Mouse (Mus musculus): Measurements from ENCODE around the gene Rfxank.

Gene Rfxank

DNA sequence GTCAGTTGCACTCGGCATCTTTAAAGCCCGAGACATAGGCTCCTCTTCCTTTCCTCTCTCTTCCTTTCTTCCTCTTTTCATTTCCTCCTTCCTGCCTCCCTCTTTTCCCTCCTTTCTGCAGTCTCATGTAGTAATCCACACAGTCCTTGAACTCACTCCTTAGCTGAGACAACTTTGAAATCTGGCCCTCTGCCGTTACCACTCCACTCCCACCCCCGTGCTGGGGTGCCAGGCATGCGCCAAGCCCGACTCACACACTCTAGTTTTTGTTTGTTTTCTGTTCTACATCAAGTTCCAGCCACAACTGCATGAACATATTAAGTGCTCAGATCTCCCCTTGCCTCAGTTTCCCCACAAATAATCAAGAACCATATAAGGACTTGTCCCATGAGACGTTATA is 34.0 kb downstream of the Rfxank start:
- in situ Hi-C loops (cut with MboI), result no loop called here

- in situ Hi-C loops (cut with MboI), result no loop called here
Observed at GRCm38 (mm10) chr8:70104506-70104905, 34.4 kb downstream of the Rfxank start.

DNA sequence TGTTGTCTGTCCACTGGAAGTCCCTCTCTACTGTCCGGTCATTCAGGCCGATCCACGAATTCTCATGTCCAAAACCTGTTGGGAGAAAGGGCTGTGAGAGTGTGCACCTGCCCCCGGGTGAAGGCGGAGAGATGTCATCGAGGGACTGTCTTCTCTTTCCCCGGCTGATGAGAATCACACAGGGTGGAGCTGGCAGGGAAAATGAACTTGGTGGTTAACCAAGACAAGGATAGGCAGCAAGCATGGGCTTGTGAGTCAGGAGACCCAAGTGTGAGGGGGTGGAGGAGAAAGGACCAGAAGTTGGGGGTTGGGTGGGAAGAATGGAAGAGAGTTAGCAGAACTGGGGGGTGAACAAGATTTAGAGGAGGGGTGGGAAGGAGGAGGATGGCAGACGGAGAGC is 38.7 kb downstream of the Rfxank start:
- in situ Hi-C loops (cut with MboI), result no loop called here

GRCm38 (mm10) chr8:70099276-70099675 is 39.7 kb downstream of the Rfxank start:
- in situ Hi-C loops (cut with MboI), result no loop called here

DNA sequence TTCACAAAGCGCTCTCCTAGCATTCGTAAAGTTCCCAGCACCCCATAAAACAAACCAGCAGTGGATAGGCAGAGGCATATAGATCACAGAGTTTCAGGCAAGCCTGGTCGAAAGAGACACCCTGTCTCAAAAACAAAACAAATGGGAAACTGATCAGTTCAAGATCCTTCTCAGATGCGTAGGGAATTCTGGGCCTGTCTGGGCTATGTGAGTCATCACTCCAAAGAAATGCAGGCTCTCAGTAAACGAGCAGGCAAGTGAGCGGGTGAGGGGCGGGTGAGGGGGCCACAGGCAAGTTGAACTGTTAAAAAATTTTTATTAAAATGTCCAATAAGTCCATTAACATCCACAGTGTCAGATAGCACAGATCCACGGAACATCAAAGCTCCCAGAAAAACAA is 46.2 kb downstream of the Rfxank start:
- in situ Hi-C loops (cut with MboI), result no loop called here

DNA sequence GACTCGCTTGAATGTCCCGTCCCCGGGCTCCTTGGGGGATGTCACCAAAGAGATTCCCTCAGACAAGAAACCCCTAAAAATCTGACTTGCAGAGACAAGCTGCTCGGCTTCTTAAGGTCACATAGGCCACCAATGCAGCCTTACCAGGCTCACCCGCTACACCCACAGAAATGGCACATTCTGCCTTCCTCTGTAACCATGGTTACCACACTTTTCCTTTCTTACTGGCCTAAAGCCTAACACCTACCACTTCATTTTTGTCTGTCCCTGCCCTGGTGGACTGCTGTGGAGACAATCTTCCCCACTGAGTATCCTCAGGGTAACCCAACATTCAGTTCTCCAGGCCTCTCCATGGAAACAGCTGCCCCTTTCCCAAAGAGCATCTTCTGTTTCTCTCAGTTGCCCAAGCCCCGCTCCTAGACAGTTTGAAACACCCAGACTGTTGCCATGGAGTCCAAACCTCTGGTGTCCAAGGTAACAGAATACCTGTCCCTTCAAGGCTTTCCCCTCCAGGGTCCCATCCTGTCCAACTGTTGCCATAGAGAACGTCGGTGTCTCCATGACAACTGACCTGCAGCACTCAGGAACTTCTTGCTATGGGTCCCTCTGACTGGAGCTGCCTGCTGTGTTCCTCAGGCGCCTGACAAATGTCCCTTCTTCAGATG is 49.5 kb downstream of the Rfxank start:
- in situ Hi-C loops (cut with MboI), result no loop called here

DNA sequence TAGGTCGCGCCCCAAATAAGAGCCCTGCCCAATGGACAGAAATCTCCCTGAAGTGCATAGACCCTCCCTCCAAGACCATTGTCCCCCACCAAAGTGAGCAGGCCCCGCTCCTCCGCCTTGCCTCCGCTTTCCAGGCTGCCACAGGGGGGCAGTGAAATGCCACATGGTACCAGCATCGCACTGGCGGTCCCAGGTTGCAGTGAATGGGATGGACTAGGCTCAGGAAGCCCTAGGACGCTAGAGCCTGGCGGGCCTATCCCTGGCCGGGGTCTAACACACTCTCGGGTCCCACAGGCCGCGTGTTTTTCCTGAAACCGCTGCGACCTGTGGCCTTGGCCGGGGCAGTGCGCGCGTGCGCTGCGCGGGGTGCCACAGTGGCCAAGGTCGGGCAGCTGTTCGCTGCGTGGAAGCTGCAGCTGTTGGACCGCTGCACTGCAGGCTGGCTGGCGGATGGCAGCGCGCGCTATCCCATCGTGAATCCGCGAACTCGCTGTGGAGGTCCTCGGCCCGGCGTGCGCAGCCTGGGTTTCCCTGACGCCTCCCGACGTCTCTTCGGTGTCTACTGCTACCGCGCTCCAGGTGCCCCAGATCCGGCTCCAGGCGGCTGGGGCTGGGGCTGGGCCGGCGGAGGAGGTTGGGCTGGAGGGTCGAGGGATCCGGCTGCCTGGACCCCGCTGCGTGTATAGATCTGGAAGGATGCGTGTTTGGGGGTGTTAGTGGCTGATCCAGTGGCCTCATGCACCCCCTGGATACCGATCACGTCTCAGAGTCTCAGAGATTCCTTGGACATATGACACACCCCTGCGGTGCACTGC is 50.9 kb downstream of the Rfxank start:
- in situ Hi-C loops (cut with MboI), result no loop called here

DNA sequence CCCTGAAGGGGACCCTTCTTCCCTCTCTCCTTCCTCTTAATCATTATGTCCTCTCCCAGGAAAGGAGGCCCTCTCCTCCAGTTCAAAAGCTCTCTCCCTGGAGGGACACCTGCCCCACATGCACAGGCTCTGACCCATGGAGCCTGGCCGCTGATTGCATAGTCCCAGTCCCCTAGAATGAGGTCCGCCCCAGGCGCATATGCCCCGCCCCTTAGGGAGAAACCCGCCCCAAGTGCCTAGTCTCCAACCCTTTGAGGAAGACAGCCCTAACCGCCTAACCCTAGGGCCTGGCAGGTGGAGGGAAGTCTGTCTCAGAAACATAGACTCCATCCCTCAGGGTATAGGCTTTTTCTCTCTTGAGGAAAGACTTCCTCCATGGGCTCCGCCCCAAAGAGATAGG is 51.7 kb downstream of the Rfxank start:
- in situ Hi-C loops (cut with MboI), result no loop called here

DNA sequence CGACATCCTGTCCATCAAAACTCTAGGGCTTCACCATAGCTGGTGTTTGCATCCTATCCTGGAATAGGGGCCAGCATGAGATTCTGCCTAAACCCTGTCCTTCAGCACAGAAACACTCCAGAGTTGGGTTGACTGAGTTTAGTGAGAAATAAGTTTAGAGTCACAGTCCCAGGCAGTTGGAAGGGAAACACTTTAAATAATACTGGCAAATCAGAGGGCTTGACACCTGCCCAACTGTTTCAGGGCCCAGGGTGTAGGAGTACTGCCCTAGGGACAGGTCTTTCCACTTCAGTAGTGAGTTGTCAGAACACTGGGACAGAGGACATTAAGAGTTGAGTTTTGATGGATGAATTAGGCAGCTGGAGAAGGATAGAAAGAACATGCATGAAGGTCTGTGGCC is 52.8 kb downstream of the Rfxank start:
- in situ Hi-C loops (cut with MboI), result no loop called here

- in situ Hi-C loops (cut with MboI), result no loop called here
Observed at GRCm38 (mm10) chr8:70084191-70085065, 54.5 kb downstream of the Rfxank start.

DNA sequence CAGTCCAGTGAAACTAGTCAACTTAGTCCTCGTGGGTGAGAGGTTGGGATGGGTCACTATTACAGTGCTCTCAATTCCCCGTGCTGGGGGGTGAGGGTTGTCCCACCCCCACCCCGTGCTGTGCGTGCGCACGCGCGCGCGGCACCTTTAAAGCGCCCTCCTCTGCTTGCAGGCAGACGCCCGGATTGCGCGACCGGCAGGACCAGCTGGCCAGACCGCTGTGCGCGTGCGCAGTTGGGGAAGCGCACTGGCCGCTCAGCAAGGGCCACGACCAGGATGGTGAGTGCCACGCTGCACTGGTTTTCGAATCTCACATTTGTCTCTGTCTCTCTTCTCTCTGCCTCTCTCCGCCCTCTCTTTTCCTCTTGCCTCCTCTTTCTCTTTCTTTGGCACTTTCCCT is 55.7 kb downstream of the Rfxank start, which contains the start of gene Hapln4:
Gene Hapln4, plus strand, starts transcription at position 173 of the 400 bp plus-strand sequence.
- in situ Hi-C loops (cut with MboI), result no loop called here

DNA sequence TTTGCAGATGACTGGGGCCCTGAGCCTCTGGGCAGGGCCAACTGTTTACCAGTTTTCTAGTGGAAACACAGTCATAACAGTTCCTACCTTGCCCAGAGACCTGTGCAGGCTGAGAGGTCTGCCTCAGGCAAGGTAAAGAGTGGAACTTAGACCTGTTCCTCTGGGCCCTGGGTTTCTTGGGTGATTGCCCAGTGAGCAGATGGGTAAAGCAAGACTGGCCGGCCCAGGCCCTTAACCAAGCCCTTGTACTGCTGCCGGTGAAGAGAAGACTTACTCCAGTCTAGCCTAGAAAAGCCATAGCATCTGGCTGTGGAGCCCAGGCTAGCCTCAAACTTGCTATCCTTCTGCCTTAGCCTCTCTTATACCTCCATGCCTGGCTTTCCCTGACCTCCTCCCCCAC is 57.0 kb downstream of the Rfxank start:
- in situ Hi-C loops (cut with MboI), result no loop called here
